Mouse (Mus musculus): ENCODE measurements around the gene Gal3st1. TPM values are rescaled to one million over a fixed set of nuclear protein-coding genes. Genes with fewer than 3 reads are reported as not detected.
"Not testable (repeated sequence)": the region's sequence is repeated elsewhere in the genome, so short reads cannot be mapped to it uniquely, and the experiment has no call there.

Gene Gal3st1
- 2.4 and 3.7 TPM in 2 replicates for polyA plus RNA-seq (2015; fragmentation: Nextera tagmentation; extraction: Ambion mirVana)

- WGBS: 2% methylated on average over 29 of the region's 37 CpGs
- Histone ChIP-seq H3K27me3 (peaks cover 12% of the 10 kb centered on the region; the same call in 1 of the 2 replicates), H3K9ac (no peak within 1 kb of the TSS), H3K4me2 (replicated peaks) (peak within 1 kb of the TSS; percentile 60), H3K4me3 (replicated peaks) (peak within 1 kb of the TSS; percentile 39), H3K36me3 (peaks cover 21% of the 10 kb centered on the region), H3K9me3 (replicated peaks) (no peaks in the 10 kb centered on the region), H3K4me1 (peaks cover 6% of the 10 kb centered on the region), H3K27ac (replicated peaks) (no peak within 1 kb of the TSS)
- ATAC-seq (ENCODE audit: insufficient number of reproducible peaks, low FRiP score, low TSS enrichment, low read depth): peak; percentile 41
These were observed at the start of gene Gal3st1 for GRCm38 (mm10) chr11:3983291-3983862. TSS of gene Gal3st1 (plus strand) at chr11:3983636.

- ATAC-seq (ENCODE audit: insufficient number of reproducible peaks, low FRiP score, low TSS enrichment, low read depth): no peak
- Histone ChIP-seq H3K4me2 (replicated peaks) (no peak overlapping the region), H3K27ac (replicated peaks) (no peak overlapping the region), H3K4me1 (peaks cover 17% of the 10 kb centered on the region), H3K9me3 (replicated peaks) (no peaks in the 10 kb centered on the region), H3K36me3 (no peaks in the 10 kb centered on the region), H3K4me3 (replicated peaks) (no peak overlapping the region), H3K27me3 (no peaks in the 10 kb centered on the region), H3K9ac (no peak overlapping the region)
- WGBS: 82% methylated on average over 9 of the region's 9 CpGs
These were observed 49.6 kb upstream of the Gal3st1 start for GRCm38 (mm10) chr11:3933756-3934285.

GRCm38 (mm10) chr11:3935135-3935534, 48.3 kb upstream of the Gal3st1 start:
- Histone ChIP-seq H3K9ac (no peak overlapping the region), H3K4me1 (peaks cover 17% of the 10 kb centered on the region), H3K36me3 (no peaks in the 10 kb centered on the region), H3K27me3 (no peaks in the 10 kb centered on the region), H3K9me3 (replicated peaks) (no peaks in the 10 kb centered on the region), H3K27ac (replicated peaks) (no peak overlapping the region), H3K4me3 (replicated peaks) (no peak overlapping the region), H3K4me2 (replicated peaks) (no peak overlapping the region)
- no peak for ATAC-seq (ENCODE audit: insufficient number of reproducible peaks, low FRiP score, low TSS enrichment, low read depth)
- WGBS: 69% methylated on average over 4 of the region's 4 CpGs

GRCm38 (mm10) chr11:3936318-3936717, 47.1 kb upstream of the Gal3st1 start:
- WGBS: 85% methylated on average over 3 of the region's 3 CpGs
- Histone ChIP-seq H3K27me3 (no peaks in the 10 kb centered on the region), H3K4me3 (replicated peaks) (no peak overlapping the region), H3K4me1 (peaks cover 9% of the 10 kb centered on the region), H3K36me3 (no peaks in the 10 kb centered on the region), H3K4me2 (replicated peaks) (no peak overlapping the region), H3K9me3 (replicated peaks) (no peaks in the 10 kb centered on the region), H3K27ac (replicated peaks) (no peak overlapping the region), H3K9ac (no peak overlapping the region)
- no peak for ATAC-seq (ENCODE audit: insufficient number of reproducible peaks, low FRiP score, low TSS enrichment, low read depth)

- Histone ChIP-seq H3K9me3 (replicated peaks) (no peaks in the 10 kb centered on the region), H3K4me3 (replicated peaks) (no peak overlapping the region), H3K4me2 (replicated peaks) (no peak overlapping the region), H3K4me1 (0 out of 2 replicates have a peak, but pooled peaks cover 1% of the 10 kb centered on the region), H3K36me3 (no peaks in the 10 kb centered on the region), H3K27me3 (no peaks in the 10 kb centered on the region), H3K9ac (no peak overlapping the region), H3K27ac (replicated peaks) (no peak overlapping the region)
- WGBS: 78% methylated on average over 13 of the region's 13 CpGs
- no peak for ATAC-seq (ENCODE audit: insufficient number of reproducible peaks, low FRiP score, low TSS enrichment, low read depth)
These were observed 46.0 kb upstream of the Gal3st1 start for GRCm38 (mm10) chr11:3937321-3937874.

- Histone ChIP-seq H3K27ac (replicated peaks) (no peak overlapping the region), H3K4me3 (replicated peaks) (no peak overlapping the region), H3K36me3 (no peaks in the 10 kb centered on the region), H3K27me3 (peaks cover 8% of the 10 kb centered on the region), H3K4me2 (replicated peaks) (no peak overlapping the region), H3K9me3 (replicated peaks) (no peaks in the 10 kb centered on the region), H3K9ac (no peak overlapping the region), H3K4me1 (no peaks in the 10 kb centered on the region)
- 81% methylated on average over 7 of the region's 7 CpGs for WGBS
- ATAC-seq (ENCODE audit: insufficient number of reproducible peaks, low FRiP score, low TSS enrichment, low read depth): no peak
These were observed 42.1 kb upstream of the Gal3st1 start for GRCm38 (mm10) chr11:3941371-3941770.

GRCm38 (mm10) chr11:3946386-3946785, 37.0 kb upstream of the Gal3st1 start:
- 16% methylated on average over 1 of the region's 1 CpGs for WGBS
- H3K27me3 ChIP-seq: peaks cover 8% of the 10 kb centered on the region
- no peak overlapping the region for H3K9ac ChIP-seq
- H3K4me3 ChIP-seq (replicated peaks): no peak overlapping the region
- H3K4me2 ChIP-seq (replicated peaks): no peak overlapping the region
- no peak for ATAC-seq (ENCODE audit: insufficient number of reproducible peaks, low FRiP score, low TSS enrichment, low read depth)
- no peaks in the 10 kb centered on the region for H3K4me1 ChIP-seq
- H3K9me3 ChIP-seq (replicated peaks): no peaks in the 10 kb centered on the region
- no peak overlapping the region for H3K27ac ChIP-seq (replicated peaks)
- no peaks in the 10 kb centered on the region for H3K36me3 ChIP-seq

GRCm38 (mm10) chr11:3954876-3955275, 28.6 kb upstream of the Gal3st1 start:
- not testable (repeated sequence) for H3K27me3 ChIP-seq; H3K9ac ChIP-seq; H3K36me3 ChIP-seq; H3K4me2 ChIP-seq (replicated peaks); H3K27ac ChIP-seq (replicated peaks); ATAC-seq (ENCODE audit: insufficient number of reproducible peaks, low FRiP score, low TSS enrichment, low read depth); H3K9me3 ChIP-seq (replicated peaks); H3K4me3 ChIP-seq (replicated peaks); H3K4me1 ChIP-seq
- 79% methylated on average over 5 of the region's 5 CpGs for WGBS

- H3K4me3 ChIP-seq (replicated peaks); H3K36me3 ChIP-seq; H3K4me2 ChIP-seq (replicated peaks); H3K4me1 ChIP-seq; H3K9me3 ChIP-seq (replicated peaks); ATAC-seq (ENCODE audit: insufficient number of reproducible peaks, low FRiP score, low TSS enrichment, low read depth); H3K27me3 ChIP-seq; H3K9ac ChIP-seq; H3K27ac ChIP-seq (replicated peaks): not testable (repeated sequence)
- 68% methylated on average over 4 of the region's 4 CpGs for WGBS
These were observed 28.1 kb upstream of the Gal3st1 start for GRCm38 (mm10) chr11:3955371-3955770.

- Histone ChIP-seq H3K27ac (replicated peaks) (no peak overlapping the region), H3K9ac (no peak overlapping the region), H3K4me2 (replicated peaks) (no peak overlapping the region), H3K27me3 (no peaks in the 10 kb centered on the region), H3K36me3 (no peaks in the 10 kb centered on the region), H3K4me3 (replicated peaks) (no peak overlapping the region), H3K9me3 (replicated peaks) (no peaks in the 10 kb centered on the region), H3K4me1 (peaks cover 8% of the 10 kb centered on the region)
- ATAC-seq (ENCODE audit: insufficient number of reproducible peaks, low FRiP score, low TSS enrichment, low read depth): no peak
- WGBS: 41% methylated on average over 2 of the region's 2 CpGs
These were observed 22.5 kb upstream of the Gal3st1 start for GRCm38 (mm10) chr11:3960901-3961300.

GRCm38 (mm10) chr11:3961761-3962160, 21.7 kb upstream of the Gal3st1 start:
- 73% methylated on average over 3 of the region's 3 CpGs for WGBS
- Histone ChIP-seq H3K27ac (replicated peaks) (no peak overlapping the region), H3K27me3 (no peaks in the 10 kb centered on the region), H3K9ac (no peak overlapping the region), H3K4me3 (replicated peaks) (no peak overlapping the region), H3K4me1 (peaks cover 12% of the 10 kb centered on the region), H3K9me3 (replicated peaks) (no peaks in the 10 kb centered on the region), H3K4me2 (replicated peaks) (no peak overlapping the region), H3K36me3 (no peaks in the 10 kb centered on the region)
- no peak for ATAC-seq (ENCODE audit: insufficient number of reproducible peaks, low FRiP score, low TSS enrichment, low read depth)

GRCm38 (mm10) chr11:3963155-3963554, 20.3 kb upstream of the Gal3st1 start:
- Histone ChIP-seq H3K9ac (no peak overlapping the region), H3K27me3 (no peaks in the 10 kb centered on the region), H3K4me1 (peaks cover 12% of the 10 kb centered on the region), H3K36me3 (peaks cover 5% of the 10 kb centered on the region), H3K4me2 (replicated peaks) (peak overlapping the region; percentile 69), H3K4me3 (replicated peaks) (peak overlapping the region; percentile 88), H3K27ac (replicated peaks) (0 out of 2 replicates have a peak overlapping the region, but pooled peaks have one; percentile 81), H3K9me3 (replicated peaks) (no peaks in the 10 kb centered on the region)
- 85% methylated on average over 10 of the region's 10 CpGs for WGBS
- no peak for ATAC-seq (ENCODE audit: insufficient number of reproducible peaks, low FRiP score, low TSS enrichment, low read depth)

Measured in embryonic facial prominence, embryonic 15.5 days (tissue).